Mouse (Mus musculus) thymus, postnatal 0 days (tissue): ENCODE data around the gene Thbs3. TPM values are rescaled to one million over a fixed set of nuclear protein-coding genes. Genes with fewer than 3 reads are reported as not detected.

Experiments
- DNase-seq: peaks from one replicate; pipeline ENCODE4 v3.0.0-alpha.2; 2015; ENCODE audit warnings: low spot score
- microRNA counts: library from miRNA; unstranded; fragments of <30 nt; microRNA quantifications from one replicate; lab custom pipeline; 2015
- microRNA-seq: library from miRNA; unstranded; fragments of <30 nt; microRNA quantifications from one replicate; pipeline ENCODE4, GENCODE M21; 2016; ENCODE audit warnings: borderline number of aligned reads
- polyA plus RNA-seq: library from polyadenylated mRNA; unstranded; fragments of >200 nt; fragmentation: Nextera tagmentation; extraction: Ambion mirVana; gene quantifications from 2 replicates; pipeline ENCODE4 v1.2.1, GENCODE M21; 2015

Thbs3 gene
- polyA plus RNA-seq, 1 experiment from 2014 or later: 6.2 TPM

GRCm38 (mm10) chr3:89247466-89247865 is 32.5 kb downstream of the Thbs3 start:
- DNase-seq: no peak

DNA sequence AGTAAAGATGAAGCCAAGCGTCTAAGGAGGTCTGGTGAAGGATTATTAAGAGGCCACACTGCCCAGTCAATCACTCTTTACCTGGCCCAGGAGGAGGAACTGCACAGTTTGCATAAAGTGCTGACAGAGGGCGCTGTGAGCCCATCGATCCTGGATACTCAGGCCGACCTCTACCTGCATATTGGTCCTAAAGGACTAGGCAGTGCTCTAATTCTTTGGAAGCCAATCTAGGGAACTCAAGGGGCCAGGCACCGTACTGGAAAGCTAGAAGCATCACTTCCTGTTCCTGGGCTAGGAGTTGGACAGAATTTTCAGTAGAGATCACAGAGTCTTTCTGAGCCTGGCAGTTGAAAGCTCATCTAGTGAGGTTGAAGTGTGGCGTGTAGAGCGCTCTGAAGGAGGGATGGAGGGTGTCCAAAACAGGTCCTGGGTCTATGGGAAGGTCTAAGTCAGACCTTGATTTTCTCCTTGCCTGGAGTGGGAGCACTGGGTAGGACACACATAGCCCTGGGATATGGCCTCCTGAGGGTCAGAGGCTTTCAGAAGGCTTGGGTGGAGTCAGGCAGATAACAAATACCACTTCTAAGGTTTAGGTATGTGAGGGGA is 35.6 kb downstream of the Thbs3 start:
- peak; percentile 42 for DNase-seq

GRCm38 (mm10) chr3:89251365-89251895 is 36.5 kb downstream of the Thbs3 start:
- peak; percentile 73 for DNase-seq

DNA sequence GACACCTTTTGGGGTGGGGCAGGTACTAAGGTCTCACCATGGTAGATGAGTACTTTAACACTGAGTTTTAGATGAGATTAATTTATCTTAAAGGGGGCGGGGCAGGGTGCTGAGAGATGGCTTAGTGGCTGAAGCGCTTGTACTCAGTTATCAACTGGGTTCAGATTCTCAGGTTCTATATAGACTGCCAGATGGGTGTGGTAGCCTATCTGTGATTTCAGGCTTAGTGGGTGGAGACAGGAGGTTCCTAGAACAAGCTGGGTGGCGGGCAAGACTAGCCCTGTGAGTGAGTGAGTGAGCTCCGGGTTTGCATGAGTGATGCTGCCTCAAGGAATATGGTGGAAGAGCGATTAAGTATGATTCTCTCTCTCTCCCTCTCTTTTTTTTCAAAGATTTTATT is 40.0 kb downstream of the Thbs3 start:
- DNase-seq: no peak

DNA sequence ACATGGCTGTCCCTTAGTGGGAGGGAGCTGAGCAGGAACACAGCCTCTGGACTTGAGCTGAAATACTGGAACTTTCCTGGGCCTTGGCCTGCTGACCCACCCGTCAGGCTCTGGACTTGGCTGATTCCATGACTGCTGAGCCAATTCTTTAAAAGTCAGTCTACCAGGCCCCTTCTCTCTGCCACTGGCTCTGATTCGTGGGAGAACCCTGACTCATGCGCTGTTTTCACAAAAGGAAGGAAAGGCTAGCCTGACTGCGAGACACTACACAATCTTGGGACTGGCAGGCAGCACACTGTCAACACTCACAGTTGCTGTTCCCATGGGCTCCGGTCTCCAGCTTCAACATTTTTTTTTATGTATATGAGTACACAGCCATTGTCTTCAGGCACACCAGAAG is 41.2 kb downstream of the Thbs3 start:
- DNase-seq: no peak

DNA sequence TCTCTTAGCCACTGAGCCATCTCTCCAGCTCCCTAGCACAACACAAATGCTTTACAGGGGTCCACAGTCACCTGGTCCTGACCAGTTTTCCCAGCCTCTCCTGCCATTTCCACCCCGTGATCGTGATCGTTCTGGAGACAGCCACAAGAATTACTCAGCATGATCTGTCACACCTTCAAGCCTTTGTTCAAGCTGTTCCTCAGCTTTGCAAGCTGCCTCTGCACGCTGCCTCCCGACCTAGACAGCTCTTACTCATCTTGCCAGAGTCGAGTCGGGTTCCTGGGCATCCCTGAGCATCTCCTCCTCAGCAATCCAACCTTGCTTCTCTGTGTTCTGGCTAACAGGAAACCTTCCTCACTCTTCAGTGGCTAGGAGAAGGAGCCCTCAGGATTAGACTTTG is 44.1 kb downstream of the Thbs3 start, which contains the start of gene Dpm3:
Dpm3 (plus strand) TSS at position 283 of the 400 bp plus-strand sequence.
- DNase-seq: no peak

DNA sequence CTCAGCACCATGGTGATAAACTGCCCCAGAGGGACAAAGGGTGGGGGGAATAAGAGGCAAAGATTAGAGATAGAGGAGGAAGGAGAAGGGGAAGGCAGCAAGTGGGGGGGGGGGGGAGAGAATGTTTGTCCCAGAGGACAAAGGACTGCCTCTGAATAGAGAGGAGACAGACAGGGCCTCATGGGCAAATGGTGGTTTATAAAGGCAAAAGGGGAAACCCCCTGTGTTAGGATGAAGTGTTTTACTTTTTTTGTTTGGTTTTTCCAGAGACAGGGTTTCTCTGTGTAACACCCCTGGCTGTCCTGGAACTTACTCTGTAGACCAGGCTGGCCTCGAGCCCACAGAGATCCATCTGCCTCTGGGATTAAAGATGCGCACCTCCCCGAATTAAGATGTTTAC is 45.2 kb downstream of the Thbs3 start:
- no peak for DNase-seq

- DNase-seq: no peak
Measured at GRCm38 (mm10) chr3:89262417-89262816, 47.4 kb downstream of the Thbs3 start.

DNA sequence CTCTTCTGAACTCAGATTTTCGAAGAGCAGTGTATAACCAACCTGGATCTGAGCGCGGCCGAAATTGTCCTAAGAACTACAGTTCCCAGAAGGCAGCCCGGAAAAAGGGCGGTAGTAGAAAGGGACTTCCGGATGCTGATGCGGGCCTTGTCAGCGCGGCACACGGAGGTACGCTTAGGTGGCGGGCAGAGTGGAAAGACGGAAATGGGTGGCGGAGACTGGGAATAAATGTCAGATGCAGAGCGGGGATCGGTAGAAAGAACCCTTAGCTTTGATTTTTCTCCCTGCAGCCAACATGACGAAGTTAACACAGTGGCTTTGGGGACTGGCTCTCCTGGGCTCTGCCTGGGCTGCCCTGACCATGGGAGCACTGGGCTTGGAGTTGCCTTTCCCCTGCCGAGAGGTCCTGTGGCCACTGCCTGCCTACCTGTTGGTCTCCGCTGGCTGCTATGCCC is 51.5 kb downstream of the Thbs3 start:
- DNase-seq: peak; percentile 87

- DNase-seq: no peak
Measured at GRCm38 (mm10) chr3:89268916-89269315, 53.9 kb downstream of the Thbs3 start.

DNA sequence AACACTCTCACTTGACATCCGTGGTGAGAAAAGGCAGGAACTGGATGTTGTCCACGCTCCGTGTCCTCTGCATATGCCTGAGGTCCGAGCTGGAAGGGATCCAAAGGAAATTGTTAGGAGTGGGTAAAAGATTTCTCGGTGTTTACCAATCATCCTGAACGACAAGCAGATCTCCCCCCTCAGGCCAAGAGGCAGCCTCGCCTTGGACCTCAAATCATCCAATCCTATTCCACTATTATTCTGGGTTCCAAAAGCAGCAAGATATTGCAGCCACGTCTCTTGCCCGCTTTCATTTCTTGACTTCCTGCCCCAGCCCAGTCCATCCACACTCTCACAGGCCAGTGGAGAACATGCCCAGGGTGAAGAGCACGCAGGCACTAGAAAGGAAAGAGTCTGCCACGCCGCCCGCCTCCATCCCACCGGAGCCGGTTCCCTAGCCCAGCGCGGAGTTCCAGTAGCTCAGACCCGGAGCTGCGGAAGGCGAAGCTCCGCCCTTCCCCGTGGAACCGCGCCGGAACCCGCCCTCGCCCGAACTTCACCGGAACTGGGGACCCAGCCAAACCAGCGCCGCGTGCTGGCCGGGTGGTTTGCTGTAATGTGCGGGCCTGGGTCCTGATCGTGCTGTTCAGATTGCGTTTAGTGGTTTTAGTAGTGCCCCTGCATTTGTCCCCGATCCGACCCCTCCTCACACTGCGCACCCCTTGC is 55.2 kb downstream of the Thbs3 start, which contains the start of gene Slc50a1:
Slc50a1 (minus strand) TSS at position 520 of the 705 bp plus-strand sequence.
- DNase-seq: peak; percentile 74

GRCm38 (mm10) chr3:89270891-89271290 is 55.9 kb downstream of the Thbs3 start:
- DNase-seq: no peak

DNA sequence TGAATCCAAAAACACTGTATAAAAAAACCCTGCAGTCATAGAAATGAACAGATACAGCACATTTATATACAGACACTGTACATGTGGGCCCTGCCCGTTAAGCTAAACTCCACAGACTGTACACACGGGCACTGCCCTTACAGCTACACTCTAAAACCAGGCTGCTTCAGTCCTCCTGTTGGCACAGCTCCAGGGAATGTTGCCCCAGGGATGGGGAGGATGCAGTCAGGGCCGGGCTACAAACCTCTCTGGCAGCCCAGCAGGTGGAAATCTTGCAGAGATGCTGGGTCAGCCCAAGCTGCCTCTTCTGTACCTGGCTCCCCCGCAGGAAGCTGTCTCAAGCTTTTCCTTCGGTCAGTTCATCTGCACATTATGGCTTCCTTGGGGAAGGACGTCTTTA is 56.8 kb downstream of the Thbs3 start:
- no peak for DNase-seq

GRCm38 (mm10) chr3:89276061-89276460 is 61.1 kb downstream of the Thbs3 start:
- no peak for DNase-seq

MicroRNA genes within 50 kb of the gene (microRNA counts, 519-probe panel; counts per million panel counts)
- 473 counts per million, percentile 71 among the panel's probes with 10 or more counts for microRNA mmu-miR-92b (lab: Ali Mortazavi, UCI)

Small RNA genes within 50 kb of the gene (microRNA-seq; reads per million reads assigned to microRNA genes)
- gene Mir92b: 40.0 reads per million, percentile 36 among the genes with 10 or more reads in this experiment

Other genes with a start within 250 kb of the Thbs3 start
- 12.1 and 13.4 TPM in 2 replicates for gene Rusc1, start 121.9 kb upstream of the Thbs3 start, polyA plus RNA-seq
- not detected in 2 replicates for gene Gm43738, start 114.1 kb upstream of the Thbs3 start, polyA plus RNA-seq
- gene Fdps, start 113.2 kb upstream of the Thbs3 start, polyA plus RNA-seq: 180 and 193 TPM in 2 replicates
- gene Pklr, start 79.0 kb upstream of the Thbs3 start, polyA plus RNA-seq: not detected in 2 replicates
- 1.4 and 1.9 TPM in 2 replicates for gene Hcn3, start 55.0 kb upstream of the Thbs3 start, polyA plus RNA-seq
- gene Clk2, start 50.4 kb upstream of the Thbs3 start, polyA plus RNA-seq: 18.1 and 22.3 TPM in 2 replicates
- gene Scamp3, start 37.7 kb upstream of the Thbs3 start, polyA plus RNA-seq: 130 and 131 TPM in 2 replicates
- 71.2 and 80.1 TPM in 2 replicates for gene Fam189b, start 32.0 kb upstream of the Thbs3 start, polyA plus RNA-seq
- 51.3 and 51.8 TPM in 2 replicates for gene Gba, start 12.3 kb upstream of the Thbs3 start, polyA plus RNA-seq
- 206 and 223 TPM in 2 replicates for gene Mtx1, start 11.9 kb downstream of the Thbs3 start, polyA plus RNA-seq
- 1.4 and 2.4 TPM in 2 replicates for gene Muc1, start 13.9 kb downstream of the Thbs3 start, polyA plus RNA-seq
- 304 and 318 TPM in 2 replicates for gene Krtcap2, start 30.8 kb downstream of the Thbs3 start, polyA plus RNA-seq
- gene Trim46, start 31.1 kb downstream of the Thbs3 start, polyA plus RNA-seq: 0.98 and 1.6 TPM in 2 replicates
- gene Dpm3, start 44.2 kb downstream of the Thbs3 start, polyA plus RNA-seq: 163 and 167 TPM in 2 replicates
- 84.7 and 87.2 TPM in 2 replicates for gene Slc50a1, start 55.4 kb downstream of the Thbs3 start, polyA plus RNA-seq
- gene Efna1, start 66.0 kb downstream of the Thbs3 start, polyA plus RNA-seq: 12.4 and 13.2 TPM in 2 replicates
- 0.82 and 1.0 TPM in 2 replicates for gene Efna3, start 107.8 kb downstream of the Thbs3 start, polyA plus RNA-seq
- gene Efna4, start 122.8 kb downstream of the Thbs3 start, polyA plus RNA-seq: 5.3 and 6.0 TPM in 2 replicates
- gene Adam15, start 134.8 kb downstream of the Thbs3 start, polyA plus RNA-seq: 17.4 and 18.1 TPM in 2 replicates
- not detected in 2 replicates for gene Dcst2, start 146.8 kb downstream of the Thbs3 start, polyA plus RNA-seq
- gene Dcst1, start 150.1 kb downstream of the Thbs3 start, polyA plus RNA-seq: 0.10 and 0.14 TPM in 2 replicates
- gene Zbtb7b, start 179.6 kb downstream of the Thbs3 start, polyA plus RNA-seq: 4.1 and 4.6 TPM in 2 replicates
- gene Lenep, start 187.6 kb downstream of the Thbs3 start, polyA plus RNA-seq: not detected in 2 replicates
- 29.5 and 32.6 TPM in 2 replicates for gene Flad1, start 196.7 kb downstream of the Thbs3 start, polyA plus RNA-seq
- 466 and 485 TPM in 2 replicates for gene Cks1b, start 203.2 kb downstream of the Thbs3 start, polyA plus RNA-seq
- 37.2 and 44.7 TPM in 2 replicates for gene Shc1, start 203.3 kb downstream of the Thbs3 start, polyA plus RNA-seq
- 21.3 and 22.3 TPM in 2 replicates for gene Pygo2, start 215.0 kb downstream of the Thbs3 start, polyA plus RNA-seq
- gene Pbxip1, start 221.5 kb downstream of the Thbs3 start, polyA plus RNA-seq: 23.1 and 27.3 TPM in 2 replicates
- gene Pmvk, start 239.4 kb downstream of the Thbs3 start, polyA plus RNA-seq: 39.3 and 40.3 TPM in 2 replicates